Mouse (Mus musculus): ENCODE results near the gene Dmap1. TPM values are rescaled to one million over a fixed set of nuclear protein-coding genes. Genes with fewer than 3 reads are reported as not detected.

The Dmap1 gene
- polyA plus RNA-seq (2014; fragmentation: Illumina TruSeq; extraction: RNeasy Lipid Tissue Mini Kit (QIAGEN cat#74804); ENCODE audit: low read depth, low replicate concordance) = 20.5 TPM

DNA sequence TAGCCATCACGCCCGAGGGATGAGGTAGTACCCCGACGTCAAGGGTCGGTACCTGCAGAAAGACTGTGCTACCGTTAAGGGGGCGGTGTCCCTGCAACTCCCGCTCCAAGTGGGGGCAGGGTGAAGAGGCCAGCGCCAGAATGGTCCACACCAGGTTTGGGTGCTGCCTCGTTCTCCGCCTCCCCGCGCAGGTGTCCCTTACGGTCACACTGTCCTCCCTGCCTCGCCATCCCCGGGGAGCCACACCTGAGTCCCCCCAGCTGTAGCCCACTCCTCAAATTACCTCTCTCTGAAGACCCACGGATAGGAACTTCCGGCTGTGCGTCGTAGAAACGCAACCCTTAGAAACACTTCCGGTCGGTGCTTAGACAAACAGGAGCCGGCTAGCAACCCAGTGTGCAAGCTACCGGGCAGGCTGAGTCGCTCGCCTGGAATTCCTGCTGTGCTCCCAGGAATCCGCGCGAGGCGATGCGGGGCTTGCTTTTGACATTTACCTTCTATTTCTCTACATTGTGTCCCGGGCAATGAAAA lies at the start of gene Dmap1:
Dmap1 (minus strand) TSS at position 343 of the 531 bp plus-strand sequence.

DNA sequence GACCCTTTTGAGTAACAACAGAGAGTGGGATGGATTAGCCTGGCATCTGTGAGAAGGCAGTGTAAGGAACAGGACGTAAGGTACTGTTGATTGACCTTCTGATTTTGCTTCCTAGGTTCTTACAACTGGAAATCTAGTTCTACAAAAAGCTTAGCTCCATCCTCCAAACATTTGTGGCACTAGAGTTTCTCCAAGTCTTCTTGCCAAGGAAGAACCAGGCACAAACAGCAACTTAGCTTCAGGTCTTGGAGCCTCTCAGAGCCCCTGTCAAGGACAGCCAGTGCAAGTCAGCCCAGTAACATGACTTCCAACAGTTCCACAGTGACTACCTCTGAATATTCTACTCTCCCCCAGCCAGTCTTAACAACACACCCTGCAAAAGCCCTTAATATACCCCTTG lies 42.0 kb upstream of the Dmap1 start, which contains the start of gene Gm12845:
Gm12845 (plus strand) TSS at position 301 of the 400 bp plus-strand sequence.

Other genes starting within 250 kb of the Dmap1 start
- 69.6 TPM for gene Rnf220, start 185.2 kb downstream of the Dmap1 start, polyA plus RNA-seq (2014; fragmentation: Illumina TruSeq; extraction: RNeasy Lipid Tissue Mini Kit (QIAGEN cat#74804); ENCODE audit: low read depth, low replicate concordance)
- gene Eri3, start 131.9 kb downstream of the Dmap1 start, polyA plus RNA-seq (2014; fragmentation: Illumina TruSeq; extraction: RNeasy Lipid Tissue Mini Kit (QIAGEN cat#74804); ENCODE audit: low read depth, low replicate concordance) = 55.2 TPM
- gene Gm12845, start 42.1 kb upstream of the Dmap1 start, polyA plus RNA-seq (2014; fragmentation: Illumina TruSeq; extraction: RNeasy Lipid Tissue Mini Kit (QIAGEN cat#74804); ENCODE audit: low read depth, low replicate concordance) = not detected
- gene Klf17, start 83.4 kb upstream of the Dmap1 start, polyA plus RNA-seq (2014; fragmentation: Illumina TruSeq; extraction: RNeasy Lipid Tissue Mini Kit (QIAGEN cat#74804); ENCODE audit: low read depth, low replicate concordance) = 0.40 TPM
- gene Slc6a9, start 152.2 kb upstream of the Dmap1 start, polyA plus RNA-seq (2014; fragmentation: Illumina TruSeq; extraction: RNeasy Lipid Tissue Mini Kit (QIAGEN cat#74804); ENCODE audit: low read depth, low replicate concordance) = 17.7 TPM
- gene Ccdc24, start 190.3 kb upstream of the Dmap1 start, polyA plus RNA-seq (2014; fragmentation: Illumina TruSeq; extraction: RNeasy Lipid Tissue Mini Kit (QIAGEN cat#74804); ENCODE audit: low read depth, low replicate concordance) = 3.5 TPM
- gene B4galt2, start 201.2 kb upstream of the Dmap1 start, polyA plus RNA-seq (2014; fragmentation: Illumina TruSeq; extraction: RNeasy Lipid Tissue Mini Kit (QIAGEN cat#74804); ENCODE audit: low read depth, low replicate concordance) = 6.9 TPM
- 177 TPM for gene Atp6v0b, start 205.1 kb upstream of the Dmap1 start, polyA plus RNA-seq (2014; fragmentation: Illumina TruSeq; extraction: RNeasy Lipid Tissue Mini Kit (QIAGEN cat#74804); ENCODE audit: low read depth, low replicate concordance)
- 6.1 TPM for gene Dph2, start 209.8 kb upstream of the Dmap1 start, polyA plus RNA-seq (2014; fragmentation: Illumina TruSeq; extraction: RNeasy Lipid Tissue Mini Kit (QIAGEN cat#74804); ENCODE audit: low read depth, low replicate concordance)
- gene Ipo13, start 232.7 kb upstream of the Dmap1 start, polyA plus RNA-seq (2014; fragmentation: Illumina TruSeq; extraction: RNeasy Lipid Tissue Mini Kit (QIAGEN cat#74804); ENCODE audit: low read depth, low replicate concordance) = 28.6 TPM
- 4.1 TPM for gene Artn, start 247.5 kb upstream of the Dmap1 start, polyA plus RNA-seq (2014; fragmentation: Illumina TruSeq; extraction: RNeasy Lipid Tissue Mini Kit (QIAGEN cat#74804); ENCODE audit: low read depth, low replicate concordance)

All from adipose tissue, adult 10 weeks (tissue).